Mouse (Mus musculus) erythroblast, embryonic 14.5 days (primary cell): ENCODE data around the gene Trpc5.

Experiments used
- GATA1 ChIP-seq: IDR thresholded peaks from 2 replicates; pipeline ENCODE4 v1.6.1; 2012; ENCODE audit warnings: low read length, inconsistent platforms, mixed read lengths
- TAL1 ChIP-seq: IDR thresholded peaks from 3 replicates; pipeline ENCODE4 v1.6.1; 2012; ENCODE audit warnings: low read length, inconsistent platforms, mixed read lengths

GRCm38 (mm10) chrX:144374196-144374595 lies 313.8 kb downstream of the Trpc5 start:
- TF ChIP-seq GATA1 = no peak
- no peak for TF ChIP-seq TAL1
